Mouse (Mus musculus): Measurements from ENCODE around the gene Gsc2.

- TF ChIP-seq CTCF (IDR thresholded peaks at IDR 0.05; ENCODE audit: low read depth), result no peak
- no peak for TF ChIP-seq EP300 (optimal IDR thresholded peaks at IDR 0.05)
Measured at GRCm38 (mm10) chr16:17865293-17865692, 49.6 kb downstream of the Gsc2 start.

Measured in stomach, postnatal 0 days (tissue).